Mouse (Mus musculus) heart, postnatal 25 days (tissue): ENCODE results near the gene Tmc6. TPM values are rescaled to one million over a fixed set of nuclear protein-coding genes. Genes with fewer than 3 reads are reported as not detected.
A peak's percentile ranks its signal among the peaks of the same experiment; 100 is the strongest.
"Not testable (repeated sequence)": the region's sequence is repeated elsewhere in the genome, so short reads cannot be mapped to it uniquely, and the experiment has no call there.

Experiments
- DNase-seq: peaks from one replicate; pipeline ENCODE4 v3.0.0; 2022; ENCODE audit warnings: low spot score
- intact Hi-C: fragments of 180-260 bp; cut with DNase I; formaldehyde crosslinking; loops from one replicate; pipeline ENCODE4 v1.15.1; 2025
- total RNA-seq, 2 experiments: library from RNA; stranded (reverse); gene quantifications; 2 replicates each; pipeline ENCODE4 v1.2.3; 2021

Tmc6 gene
- total RNA-seq, 2 experiments from 2014 or later: 14.4 to 18.8 TPM

DNA sequence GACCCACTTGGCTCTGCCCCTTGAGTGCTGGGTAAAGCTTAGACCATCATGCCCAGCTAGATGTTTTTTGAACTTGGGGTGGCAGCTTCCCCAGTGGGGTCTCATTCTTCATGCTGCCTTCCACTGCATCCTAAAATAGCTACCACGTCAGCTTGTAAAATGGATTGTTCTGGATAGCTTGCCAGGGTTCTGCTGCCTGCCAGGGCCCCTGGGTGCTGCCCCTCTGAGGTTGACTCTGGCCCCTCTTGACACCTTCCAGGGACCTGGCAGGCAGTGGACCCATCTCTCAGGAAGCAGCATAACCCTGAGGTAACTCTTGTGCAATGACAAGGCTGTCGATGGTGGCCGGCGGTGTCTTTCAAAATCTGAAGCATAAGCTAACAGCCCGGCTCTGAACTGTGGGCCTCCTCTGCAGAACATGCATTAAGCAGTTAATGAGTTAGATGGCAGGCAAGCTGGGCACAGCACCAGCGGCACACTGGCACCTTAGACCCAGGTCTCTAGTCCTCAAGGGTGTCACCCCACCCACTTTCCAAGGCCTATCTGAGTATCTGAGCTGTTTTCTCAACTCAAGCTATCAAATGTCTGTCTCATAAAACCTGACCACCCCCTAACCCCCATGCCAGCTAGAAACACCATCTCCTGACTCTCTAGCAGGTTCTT is 32.8 kb upstream of the Tmc6 start:
- DNase-seq: no peak
- intact Hi-C loops: no loop called here

DNA sequence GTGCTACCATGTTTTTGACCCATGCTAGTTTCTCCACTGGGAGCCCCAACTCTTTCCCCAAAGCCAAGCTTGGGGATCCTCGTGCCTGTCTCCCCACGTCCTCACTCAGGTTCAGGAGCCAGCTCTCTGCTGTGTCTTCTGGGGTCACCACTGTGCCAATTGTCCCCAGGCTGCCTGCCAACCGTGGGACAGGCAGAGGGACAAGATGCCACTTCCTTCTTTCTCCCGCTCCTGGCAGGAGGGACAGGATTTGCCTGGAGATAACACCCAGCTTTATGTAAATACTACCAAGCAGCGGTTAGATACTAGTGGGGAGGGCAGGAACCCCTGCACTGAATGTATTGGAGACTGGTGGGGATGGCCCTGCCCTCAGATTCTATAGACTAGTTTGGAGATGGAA is 31.9 kb upstream of the Tmc6 start:
- intact Hi-C loops: no loop called here
- DNase-seq: no peak

DNA sequence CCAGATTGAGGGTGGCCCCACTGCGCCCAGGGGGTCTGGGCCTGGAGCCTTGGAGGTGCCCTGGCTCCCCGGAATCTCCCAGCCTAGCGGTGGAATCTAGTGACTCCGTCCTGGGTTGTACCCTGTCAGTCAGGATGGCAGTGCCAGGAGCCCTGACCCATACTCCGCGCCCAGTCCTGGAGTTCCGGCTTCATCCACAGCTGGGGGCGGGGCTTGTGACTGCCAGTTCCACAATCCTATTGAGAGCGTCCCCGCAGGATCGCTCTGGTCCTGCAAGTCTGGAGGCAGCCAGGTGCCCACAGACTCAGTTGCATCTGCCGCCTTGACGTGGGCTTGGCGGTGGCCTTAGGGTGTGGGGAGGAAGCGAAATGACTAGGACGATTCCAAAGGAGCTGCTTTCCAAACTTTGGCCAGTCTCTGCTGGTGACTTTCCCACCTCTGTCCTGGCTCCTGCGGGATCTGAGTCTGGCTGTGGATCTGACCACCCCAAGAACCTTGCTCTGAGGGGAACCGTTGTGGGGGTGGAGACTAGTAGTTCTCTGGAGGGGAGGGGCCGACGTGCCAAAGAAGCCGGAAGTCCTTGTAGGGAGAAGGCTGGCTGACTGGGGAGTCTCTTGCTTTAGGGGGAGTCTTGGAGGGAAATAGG is 28.5 kb upstream of the Tmc6 start:
- intact Hi-C loops: no loop called here
- DNase-seq: peak; percentile 68

DNA sequence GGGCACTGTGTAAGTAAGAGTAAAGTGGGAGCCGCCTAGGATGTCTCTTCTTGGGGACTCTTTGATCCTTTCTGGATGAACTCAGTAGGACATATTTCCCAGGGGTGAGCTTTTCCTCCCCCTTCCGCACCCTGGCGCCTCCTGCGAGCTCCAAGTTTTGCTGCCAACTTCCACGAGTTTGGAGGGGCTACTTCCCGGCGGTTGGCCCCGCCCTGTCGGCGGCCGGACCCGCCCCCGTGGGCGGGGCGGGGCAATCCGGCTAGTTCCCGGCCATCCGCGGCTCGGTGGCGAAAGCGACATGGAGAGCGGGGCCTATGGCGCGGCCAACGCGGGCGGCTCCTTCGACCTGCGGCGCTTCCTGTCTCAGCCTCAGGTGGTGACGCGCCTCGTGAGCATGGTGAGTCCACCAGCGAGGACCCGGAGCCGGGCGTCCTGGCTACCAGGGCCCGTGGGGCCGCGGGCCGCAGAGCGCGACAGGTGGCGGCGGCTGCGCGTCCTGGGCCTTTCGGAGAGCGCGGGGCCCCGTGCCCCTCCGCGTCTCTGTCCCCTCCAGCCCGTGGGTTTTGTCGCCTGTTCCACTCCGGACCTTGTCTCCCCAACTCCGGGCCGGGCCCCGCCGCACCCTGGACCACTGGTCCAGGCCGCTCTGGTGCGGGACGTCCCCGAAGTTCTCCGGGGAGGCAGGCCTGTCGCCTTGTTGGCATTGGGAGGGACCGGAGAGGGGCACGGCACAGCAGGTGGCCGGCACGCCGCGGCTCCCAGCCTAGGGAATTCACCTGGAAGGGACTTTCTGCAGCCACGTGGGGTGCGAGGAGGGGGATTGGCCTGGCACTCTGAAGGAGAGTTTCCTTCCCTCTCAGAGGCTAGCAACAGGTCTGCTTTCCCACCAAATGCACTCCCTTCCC is 27.7 kb upstream of the Tmc6 start, which contains the start of the genes Gm20708 and Syngr2:
Gene Gm20708, plus strand, starts transcription at position 262 of the 905 bp plus-strand sequence.
Gene Syngr2, plus strand, starts transcription at position 262 of the 905 bp plus-strand sequence.
- intact Hi-C loops: no loop called here
- peak; percentile 61 for DNase-seq

DNA sequence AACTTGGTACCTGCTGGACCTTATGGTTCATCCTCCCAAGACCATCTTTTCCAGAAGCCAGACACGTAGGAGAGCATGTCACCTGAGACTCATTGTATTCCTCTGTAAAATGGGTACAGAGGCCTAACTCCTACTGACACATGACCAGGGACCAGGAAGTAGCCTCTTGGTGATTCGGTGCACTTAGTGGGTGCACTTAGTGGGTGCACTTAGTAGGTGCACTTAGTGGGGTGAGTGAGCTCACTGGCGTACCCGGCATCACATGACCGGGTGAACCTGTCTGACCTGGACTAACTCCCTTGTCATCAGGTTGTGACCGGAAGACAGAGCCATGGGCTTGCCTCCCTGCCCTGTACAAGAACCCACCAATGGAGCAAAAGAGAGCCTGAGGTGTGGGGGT is 24.8 kb upstream of the Tmc6 start:
- DNase-seq: no peak
- intact Hi-C loops: no loop called here

DNA sequence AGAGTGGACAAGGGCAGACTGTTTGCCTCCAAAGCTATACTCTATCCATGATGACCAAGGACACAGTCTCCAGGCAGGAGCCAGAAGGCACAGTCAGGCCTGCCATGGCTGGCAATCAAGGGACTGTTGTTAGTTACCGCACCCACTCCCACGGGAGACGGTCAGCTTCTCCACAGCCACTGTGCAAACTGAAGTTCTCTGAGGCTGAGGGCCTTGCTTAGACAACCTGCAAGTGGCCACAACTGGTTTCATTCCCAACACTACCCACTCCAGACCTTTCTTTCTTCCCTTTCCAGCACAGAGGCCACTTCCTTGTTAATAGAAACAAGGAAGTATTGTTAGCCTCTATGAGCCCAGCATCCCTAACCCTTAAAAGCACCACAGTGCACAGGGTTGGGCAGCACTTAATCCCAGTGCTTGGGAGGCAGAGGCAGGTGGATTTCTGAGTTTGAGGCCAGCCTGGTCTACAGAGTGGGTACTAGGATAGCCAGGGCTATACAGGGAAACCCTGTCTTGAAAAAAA is 21.2 kb upstream of the Tmc6 start:
- intact Hi-C loops: no loop called here
- no peak for DNase-seq

DNA sequence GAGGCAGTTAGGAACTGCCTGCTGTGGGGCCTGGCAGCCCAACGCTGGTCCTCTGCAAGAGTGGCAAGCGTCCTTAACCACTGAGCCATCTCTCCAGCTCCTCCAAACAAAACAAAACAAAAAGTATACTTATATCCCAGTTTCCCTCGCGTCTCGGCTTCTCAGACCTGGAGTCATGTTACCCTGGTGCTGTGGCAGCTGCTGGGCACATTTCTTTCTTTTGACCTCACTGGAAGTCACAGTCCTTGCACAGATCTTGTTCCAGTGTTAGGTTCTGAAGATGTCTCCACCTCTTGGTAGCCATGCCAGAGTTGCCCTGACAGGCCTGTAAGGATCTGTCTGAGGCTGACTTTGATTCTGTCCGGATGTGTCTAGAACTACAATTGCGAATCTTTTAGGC is 19.7 kb upstream of the Tmc6 start:
- intact Hi-C loops: no loop called here
- DNase-seq: no peak

DNA sequence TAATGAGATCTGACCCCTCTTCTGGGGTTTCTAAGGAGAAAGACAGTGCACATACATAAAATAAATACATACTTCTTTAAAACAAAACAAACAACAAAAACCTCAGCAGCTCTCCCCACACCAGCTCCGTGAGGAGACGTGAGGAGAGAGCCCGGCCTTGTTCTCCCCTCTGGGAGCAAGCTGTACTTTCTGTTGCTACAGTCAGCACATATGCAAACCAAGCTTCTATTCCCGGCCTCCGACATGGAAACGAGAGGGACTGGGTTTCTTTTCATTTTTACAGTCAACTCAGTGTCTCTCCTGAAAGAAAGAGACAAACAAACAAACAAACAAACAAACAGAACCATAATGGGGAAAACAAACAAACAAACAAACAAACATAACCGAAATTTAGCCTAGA is 18.0 kb upstream of the Tmc6 start:
- DNase-seq: no peak
- intact Hi-C loops: no loop called here

DNA sequence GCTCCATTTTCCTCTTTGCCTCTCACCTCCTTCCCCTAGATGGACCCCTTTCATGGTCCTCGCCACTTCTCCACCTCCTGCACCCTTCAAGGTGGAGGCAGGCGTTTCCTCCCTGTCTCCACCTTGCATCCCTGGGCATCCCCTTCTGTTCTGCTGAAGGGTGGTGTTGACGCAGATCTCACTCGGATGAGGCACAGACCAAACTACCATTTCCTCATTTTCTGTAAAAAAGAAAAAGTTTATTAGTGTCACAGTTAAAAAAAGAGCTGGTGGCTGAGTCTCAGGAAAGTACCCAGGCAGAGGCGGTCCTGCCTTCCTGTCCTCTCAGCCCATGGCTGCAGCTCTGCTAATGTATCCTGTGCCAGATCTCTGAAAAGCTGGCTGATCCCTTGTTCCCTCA is 17.2 kb upstream of the Tmc6 start:
- DNase-seq: no peak
- intact Hi-C loops: no loop called here

DNA sequence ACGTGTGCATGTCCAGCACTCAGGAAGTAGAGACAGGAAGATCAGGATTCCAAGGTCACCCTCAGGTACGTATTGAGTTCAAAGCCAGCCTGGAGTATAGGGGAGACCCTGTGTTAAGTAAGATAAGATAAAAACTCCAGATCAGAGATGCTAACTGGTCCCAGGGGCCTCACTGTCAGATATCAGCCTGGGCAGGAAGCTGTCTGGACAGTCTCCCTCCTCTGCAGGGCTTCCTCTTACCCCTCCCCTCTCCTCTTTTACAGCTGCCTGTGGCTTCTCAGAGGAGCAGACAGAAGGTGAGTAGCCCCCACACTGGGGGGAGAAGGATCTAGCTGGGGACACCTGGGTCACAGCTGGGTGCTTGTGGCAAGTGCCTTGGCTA is 16.2 kb upstream of the Tmc6 start:
- intact Hi-C loops: no loop called here
- no peak for DNase-seq

DNA sequence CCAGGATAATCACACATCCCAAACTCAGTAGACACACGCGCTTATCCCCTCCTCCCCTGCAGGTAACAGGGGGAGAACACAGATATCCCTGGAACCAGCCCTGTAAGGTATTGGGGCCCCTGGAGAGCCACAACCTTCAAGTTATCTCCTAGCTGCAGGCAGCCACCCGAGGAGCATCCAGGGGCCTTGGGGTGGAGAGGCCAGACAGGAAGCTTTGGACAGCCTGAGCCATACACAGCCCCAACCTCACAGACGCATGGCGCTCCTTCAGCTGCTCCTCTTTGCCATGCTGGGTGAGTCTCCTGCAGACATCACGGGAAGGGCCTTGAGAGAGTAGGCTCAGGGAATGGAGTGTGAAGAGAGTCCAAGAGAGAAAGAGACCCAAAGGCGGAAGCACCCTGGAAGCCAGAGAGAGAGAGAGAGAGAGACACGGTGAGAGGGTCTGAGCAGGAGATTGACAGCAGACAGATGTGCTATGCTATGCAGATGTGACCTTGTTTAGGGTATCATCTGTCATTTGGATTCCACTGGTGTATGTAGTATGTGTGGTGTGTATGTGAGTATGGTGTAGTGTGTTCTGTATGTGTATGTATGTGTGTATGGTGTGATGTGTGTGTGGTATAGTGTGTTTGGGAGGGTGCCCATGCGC is 15.6 kb upstream of the Tmc6 start, which contains the start of gene 6030468B19Rik:
Gene 6030468B19Rik, plus strand, starts transcription at position 150 of the 649 bp plus-strand sequence.
- intact Hi-C loops: no loop called here
- no peak for DNase-seq

DNA sequence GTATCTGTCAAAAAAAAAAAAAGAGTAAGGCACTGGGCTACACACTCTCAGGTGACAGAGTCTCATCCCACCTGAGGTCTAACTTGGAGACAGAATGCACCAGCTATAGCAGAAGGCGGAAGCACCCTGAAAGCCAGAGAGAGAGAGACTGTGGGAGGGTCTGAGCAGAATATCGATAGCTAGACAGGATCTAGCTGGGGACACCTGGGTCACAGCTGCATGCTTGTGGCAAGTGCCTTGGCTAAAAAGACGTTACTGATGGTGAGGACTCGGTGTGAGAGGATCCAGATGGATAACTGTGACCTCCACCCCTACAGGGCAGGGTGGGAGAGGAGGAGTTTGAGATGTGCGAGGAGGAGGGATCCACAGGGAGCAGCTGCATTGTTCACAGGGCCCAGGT is 15.0 kb upstream of the Tmc6 start:
- intact Hi-C loops: no loop called here
- no peak for DNase-seq

DNA sequence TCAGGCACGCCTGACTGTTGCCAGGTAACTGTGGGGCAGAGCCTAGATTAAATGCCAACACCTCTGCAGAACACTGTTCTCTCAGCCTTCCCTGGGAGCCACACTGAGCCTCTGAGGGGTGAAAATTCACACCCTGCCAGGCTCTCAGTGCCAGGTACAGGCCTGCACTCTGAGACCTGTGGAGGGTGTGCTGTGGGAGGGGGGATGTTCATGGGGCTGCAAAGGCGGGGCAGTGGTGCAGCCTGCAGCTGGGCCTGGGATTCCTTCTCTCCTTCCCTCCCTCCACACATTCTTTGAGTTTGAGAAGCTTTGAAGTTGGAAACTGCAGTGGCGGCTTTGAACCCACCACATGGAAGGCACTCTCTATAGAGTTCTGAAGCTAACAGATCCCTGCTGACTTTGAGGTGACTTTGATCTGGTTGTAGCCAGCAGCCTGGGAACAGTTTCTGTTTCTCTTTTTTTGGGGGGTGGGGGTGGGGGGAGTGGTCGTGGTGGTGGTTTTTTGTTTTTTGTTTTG is 12.1 kb upstream of the Tmc6 start:
- intact Hi-C loops: no loop called here
- no peak for DNase-seq

DNA sequence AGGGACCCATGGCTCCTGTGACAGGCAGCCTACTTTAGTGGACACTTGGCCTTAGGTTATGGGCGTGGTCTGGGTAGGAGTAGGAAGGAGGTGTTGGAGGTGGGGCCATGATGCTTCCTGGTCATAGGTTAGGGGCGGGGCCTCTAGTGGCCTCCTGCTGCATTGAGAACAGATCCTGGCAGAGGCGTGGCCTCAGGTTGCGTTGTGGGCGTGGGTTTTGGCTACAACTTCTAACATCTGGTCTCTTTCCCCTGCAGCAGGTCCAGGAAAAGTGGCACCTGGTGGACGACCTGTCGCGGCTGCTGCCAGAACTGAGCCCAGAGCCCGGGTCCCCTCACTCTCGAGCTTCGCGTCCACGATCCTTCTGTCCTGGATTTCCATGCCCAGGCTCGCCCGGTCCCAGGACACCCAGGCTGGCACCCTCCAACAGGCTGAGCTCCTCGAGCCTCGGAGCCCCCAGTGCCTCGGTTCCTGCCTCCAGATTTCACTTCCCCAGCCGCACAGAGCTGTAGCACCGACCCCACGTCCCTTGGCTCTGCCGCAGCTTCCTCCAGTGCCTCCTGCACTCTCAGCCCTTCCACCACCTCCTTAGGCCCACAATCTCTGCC is 10.4 kb upstream of the Tmc6 start:
- intact Hi-C loops: no loop called here
- DNase-seq: no peak

DNA sequence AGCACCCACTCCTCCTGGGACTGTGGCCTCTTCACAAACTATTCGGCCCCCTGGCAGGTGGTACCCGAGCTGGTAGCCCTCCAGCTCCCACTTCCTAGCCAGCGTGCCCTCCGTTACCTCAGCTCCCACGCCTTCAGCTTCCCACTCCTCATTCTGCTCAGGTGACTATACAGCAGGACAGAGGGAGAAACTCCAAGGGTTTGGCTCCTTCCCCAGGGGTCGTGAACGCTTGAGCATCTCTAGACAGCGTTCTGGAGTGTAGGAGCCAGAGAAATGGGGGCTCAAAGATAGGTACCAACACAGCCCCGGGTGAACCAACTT is 9.4 kb upstream of the Tmc6 start:
- no peak for DNase-seq
- intact Hi-C loops: no loop called here

DNA sequence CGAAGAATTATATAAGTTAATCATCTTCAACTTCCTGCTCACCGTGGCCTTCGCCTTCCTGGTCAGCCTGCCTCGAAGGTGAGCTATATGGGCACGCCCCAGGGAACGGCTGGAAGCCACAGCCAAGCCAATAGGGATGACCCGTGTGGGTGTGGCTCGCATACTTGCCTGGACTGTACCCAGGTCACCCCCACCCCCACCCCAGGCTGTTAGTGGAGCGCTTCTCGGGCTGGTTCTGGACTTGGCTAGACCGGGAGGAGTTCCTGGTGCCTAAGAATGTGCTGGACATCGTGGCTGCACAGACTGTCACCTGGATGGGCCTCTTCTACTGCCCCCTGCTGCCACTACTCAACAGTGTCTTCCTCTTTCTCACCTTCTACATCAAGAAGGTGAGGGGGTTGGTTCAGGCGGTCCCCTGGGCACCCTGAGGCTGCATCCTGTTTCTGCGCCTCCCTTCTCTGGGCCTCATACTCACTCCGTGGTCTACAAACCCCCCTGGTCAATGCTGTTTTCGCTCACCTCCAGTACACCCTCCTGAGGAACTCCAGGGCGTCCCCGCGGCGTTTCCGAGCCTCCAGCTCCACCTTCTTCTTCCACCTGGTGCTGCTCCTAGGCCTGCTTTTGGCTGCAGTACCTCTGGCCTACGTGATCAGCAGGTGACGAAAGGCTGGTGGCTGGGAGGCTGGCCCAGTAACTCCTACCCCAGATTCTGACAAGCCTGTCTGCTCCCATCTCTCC is 8.9 kb upstream of the Tmc6 start:
- DNase-seq: no peak
- intact Hi-C loops: loop anchor here (1.0 kb wide), 1 partner anchor 33 kb away; no protein-coding TSS in a partner anchor

DNA sequence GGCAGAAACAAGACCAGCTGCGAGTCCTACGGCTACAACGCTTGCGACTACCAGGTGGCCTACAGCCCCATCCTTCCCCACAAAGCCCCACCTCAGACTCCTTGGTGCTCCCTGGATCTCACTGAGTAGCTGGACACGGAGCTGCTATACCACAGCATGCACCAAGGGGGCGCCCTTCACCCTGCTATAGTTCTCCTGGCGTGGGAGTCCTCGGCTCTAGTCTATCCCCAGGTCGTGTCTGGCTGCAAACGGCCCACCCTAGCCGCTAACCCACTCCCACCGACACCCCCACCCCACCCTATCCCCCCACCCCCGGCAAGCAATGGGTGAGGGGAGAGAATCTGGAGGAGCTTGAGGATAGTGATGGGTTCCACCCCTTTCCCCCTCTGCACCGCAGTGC is 8.3 kb upstream of the Tmc6 start:
- intact Hi-C loops: loop anchor here (1.0 kb wide), 1 partner anchor 34 kb away; no protein-coding TSS in a partner anchor
- DNase-seq: no peak

DNA sequence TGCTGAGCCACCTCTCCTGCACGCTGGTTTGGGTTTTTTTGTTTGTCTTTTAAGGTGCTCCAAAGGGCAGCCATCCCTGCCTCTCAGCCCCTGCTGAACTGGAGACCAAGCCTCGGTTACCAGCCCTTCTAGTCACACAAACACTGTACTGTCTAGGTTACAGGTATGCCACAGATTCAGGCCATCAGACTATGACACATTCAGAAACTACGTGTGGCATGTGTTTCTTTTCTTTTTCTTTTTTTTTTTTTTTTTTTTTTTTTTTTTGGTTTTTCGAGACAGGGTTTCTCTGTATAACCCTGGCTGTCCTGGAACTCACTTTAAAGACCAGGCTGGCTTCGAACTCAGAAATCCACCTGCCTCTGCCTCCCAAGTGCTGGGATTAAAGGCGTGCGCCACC is 6.5 kb upstream of the Tmc6 start:
- intact Hi-C loops: loop anchor here (5.0 kb wide), 1 partner anchor 36 kb away; no protein-coding TSS in a partner anchor
- DNase-seq: not testable (repeated sequence)

DNA sequence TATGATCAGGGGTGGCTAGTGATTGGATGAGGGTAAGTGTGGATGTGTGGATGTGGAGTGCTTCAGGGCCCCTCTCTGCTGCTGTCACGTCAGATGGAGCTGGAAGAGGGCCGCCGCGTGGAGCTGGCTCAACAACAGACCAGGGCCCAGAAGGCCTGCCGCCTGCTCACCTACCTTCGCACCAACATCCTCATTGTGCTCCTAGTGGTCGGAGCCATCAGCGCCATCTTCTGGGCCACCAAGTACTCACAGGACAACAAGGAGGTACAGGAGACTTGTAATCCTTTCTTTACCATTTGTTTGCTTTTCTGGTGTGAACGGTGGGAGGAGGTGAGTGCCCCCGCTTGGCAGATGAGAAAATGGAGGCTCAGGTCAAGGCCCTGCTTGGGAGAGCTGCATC is 4.3 kb upstream of the Tmc6 start:
- intact Hi-C loops: loop anchor here (2.0 to 5.0 kb wide), 2 partner anchors 34 to 77 kb away; no protein-coding TSS in a partner anchor
- DNase-seq: no peak
